Mouse (Mus musculus) thymus, adult 2 months (tissue): ENCODE measurements around the gene Entpd2.

Source experiments
- CTCF ChIP-seq: fragments of 200-500 bp; IDR thresholded peaks from 2 replicates; pipeline ENCODE4 v1.5.1; 2012; ENCODE audit warnings: mild to moderate bottlenecking, control low read depth, low read length, moderate library complexity, borderline replicate concordance; ENCODE audit not compliant: control insufficient read depth, poor library complexity, insufficient read depth; ENCODE audit errors: extremely low read depth
- POLR2A ChIP-seq: fragments of 200-500 bp; IDR thresholded peaks from 2 replicates; pipeline ENCODE4 v1.6.1; 2012; ENCODE audit warnings: mild to moderate bottlenecking, low read length, control low read depth, moderate library complexity; ENCODE audit not compliant: control insufficient read depth, poor library complexity, insufficient read depth; ENCODE audit errors: extremely low read depth

DNA sequence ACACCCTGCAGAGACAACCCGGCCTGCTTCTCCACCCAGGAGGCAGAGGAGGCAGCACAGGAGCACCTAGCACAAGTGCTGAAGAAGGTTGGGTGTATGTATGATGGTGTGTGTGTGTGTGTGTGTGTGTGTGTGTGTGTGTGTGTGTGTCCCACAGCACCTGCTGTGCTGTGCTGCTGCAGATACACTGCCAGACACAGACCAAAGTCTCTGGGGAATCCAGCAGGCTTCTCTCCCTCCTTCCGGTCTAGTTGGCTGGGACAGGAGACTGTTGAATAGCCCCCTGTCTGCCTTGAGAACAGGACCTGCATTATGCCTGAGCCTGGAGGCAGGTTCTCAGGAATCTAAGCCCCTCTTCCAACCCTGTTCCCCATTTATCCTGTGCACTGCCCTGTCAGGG is 22.2 kb upstream of the Entpd2 start:
- no peak for TF ChIP-seq POLR2A
- TF ChIP-seq CTCF, result no peak
